Mouse (Mus musculus): ENCODE results near the gene Tcam1.
A peak's percentile ranks its signal among the peaks of the same experiment; 100 is the strongest.

Gene Tcam1

DNA sequence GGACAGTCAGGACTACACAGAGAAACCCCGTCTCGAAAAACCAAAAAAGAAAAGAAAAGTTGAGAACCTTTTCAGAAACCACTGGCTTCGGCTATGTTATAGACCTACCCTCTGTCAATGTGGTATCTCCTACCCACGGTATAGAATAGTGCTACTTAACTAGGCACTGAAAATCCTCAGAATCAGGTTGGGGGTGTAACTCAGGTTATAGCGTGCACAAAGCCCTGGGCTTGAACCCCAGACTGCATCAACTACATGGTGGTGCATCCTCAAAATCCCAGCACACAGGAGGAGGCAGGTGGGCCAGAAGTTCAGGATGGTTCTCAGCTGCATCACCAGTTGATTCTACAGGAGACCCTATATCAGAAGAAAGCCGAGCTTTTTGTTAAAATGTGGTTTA lies 2.7 kb upstream of the Tcam1 start:
- peak; percentile 5 for DNase-seq

DNA sequence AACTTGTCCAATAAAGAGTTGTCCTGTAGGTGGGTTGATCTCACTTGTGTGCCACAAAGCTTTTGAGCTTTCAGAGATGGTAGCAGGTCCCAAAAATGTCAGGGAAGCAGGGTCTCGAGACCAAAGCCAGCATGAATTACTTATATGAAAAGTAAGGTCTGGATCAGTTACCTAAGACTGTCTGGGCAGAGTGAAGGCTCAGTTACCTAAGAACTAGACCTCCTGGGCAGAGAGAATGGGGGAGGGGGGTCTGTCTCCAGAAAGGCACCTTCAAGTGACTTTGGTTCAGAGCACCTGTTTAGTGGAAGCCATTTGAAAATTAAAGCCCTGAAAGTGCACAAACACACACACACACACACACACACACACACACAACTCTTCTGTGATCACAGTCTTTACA lies 2.1 kb upstream of the Tcam1 start:
- DNase-seq = peak; percentile 2

DNA sequence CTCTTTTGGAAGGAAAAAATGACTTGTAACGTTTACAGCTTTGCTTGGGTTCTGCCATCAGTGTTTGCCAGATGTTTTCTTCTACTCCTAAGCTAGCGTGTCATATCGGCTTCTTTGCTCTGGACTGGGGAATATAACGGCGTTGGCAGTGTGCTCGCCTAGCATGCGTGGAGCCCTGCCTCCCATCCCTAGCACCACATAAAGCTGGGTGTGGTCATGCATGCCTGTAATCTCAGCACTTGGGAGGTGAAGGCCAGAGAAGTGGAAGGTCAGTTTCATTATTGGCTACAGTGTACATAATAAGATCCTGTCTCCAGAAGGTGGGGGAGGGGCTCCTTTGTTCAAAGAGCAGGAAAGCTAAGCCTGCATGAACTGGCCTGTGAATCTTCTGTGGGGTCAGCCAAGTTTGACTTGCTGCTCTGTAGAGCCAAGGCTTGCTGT lies 1.5 kb upstream of the Tcam1 start:
- peak; percentile 16 for DNase-seq

DNA sequence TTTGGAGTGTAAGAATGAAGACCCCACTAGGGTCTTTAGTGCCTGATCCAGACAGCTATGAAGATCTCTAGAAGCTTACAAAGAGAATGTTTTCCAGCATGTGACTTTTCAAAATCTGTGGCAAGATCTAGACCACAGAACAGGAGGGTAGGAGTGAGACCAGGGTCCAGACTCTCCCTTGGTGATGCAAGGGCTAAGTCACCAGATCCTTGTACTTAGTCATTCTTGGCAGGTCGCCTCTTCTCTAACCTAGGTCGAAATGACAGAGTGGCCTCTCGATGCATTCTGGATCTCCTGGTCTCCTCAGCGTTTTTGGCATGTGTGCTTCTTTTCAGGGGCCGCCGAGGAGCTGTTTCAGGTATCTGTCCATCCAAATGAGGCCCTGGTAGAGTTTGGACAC lies 6.0 kb downstream of the Tcam1 start:
- no peak for DNase-seq

DNA sequence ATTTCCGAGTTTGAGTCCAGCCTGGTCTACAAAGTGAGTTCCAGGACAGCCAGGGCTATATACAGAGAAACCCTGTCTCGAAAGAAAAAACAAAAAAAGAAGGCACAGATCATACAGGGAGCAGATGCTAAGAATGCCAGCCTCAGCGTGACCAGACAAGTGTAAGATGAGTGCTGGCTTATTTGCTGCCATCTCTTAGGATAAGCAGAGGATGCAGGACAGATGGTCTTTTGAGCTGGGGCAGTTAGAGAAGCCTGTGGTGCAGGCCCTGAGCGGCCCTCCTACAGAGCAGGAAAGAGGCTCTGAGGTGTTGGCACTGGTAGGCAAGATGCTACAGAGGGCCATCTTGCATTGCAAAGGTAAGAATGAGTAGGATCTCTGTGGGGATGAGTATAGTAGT lies 6.9 kb downstream of the Tcam1 start:
- DNase-seq = no peak

DNA sequence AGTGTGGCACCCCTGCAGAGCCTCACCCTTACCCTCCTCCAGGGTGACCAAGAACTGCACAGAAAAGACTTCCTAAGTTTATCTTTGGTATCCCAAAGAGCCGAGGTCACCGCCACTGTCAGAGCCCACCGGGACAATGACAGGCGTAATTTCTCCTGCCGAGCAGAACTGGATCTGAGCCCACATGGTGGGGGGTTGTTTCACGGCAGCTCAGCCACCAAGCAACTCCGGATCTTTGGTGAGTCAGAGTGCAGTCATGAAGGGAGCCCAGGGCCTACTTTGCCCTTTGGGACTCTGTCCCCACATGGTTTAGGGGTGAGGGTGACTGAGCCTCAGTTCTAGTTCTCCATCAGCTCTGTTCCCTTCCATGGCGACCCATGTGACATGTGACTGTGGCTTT lies 7.7 kb downstream of the Tcam1 start:
- DNase-seq = no peak

DNA sequence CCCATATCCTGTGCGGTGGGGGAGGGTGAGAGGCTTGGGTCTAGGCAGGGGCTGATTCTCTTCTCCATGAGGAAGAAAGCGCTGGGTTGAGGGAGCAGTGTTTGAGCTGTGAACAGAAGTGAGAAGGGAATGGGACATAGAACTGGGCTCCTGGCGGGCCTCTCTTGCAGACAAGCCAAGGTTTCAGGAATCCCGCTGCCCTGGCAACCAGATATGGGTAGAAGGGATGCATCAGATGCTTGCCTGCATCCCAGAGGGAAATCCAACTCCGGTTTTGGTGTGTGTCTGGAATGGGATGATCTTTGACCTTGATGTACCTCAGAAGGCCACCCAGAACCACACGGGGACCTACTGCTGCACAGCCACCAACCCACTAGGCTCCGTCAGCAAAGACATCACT lies 9.7 kb downstream of the Tcam1 start:
- DNase-seq = no peak

DNA sequence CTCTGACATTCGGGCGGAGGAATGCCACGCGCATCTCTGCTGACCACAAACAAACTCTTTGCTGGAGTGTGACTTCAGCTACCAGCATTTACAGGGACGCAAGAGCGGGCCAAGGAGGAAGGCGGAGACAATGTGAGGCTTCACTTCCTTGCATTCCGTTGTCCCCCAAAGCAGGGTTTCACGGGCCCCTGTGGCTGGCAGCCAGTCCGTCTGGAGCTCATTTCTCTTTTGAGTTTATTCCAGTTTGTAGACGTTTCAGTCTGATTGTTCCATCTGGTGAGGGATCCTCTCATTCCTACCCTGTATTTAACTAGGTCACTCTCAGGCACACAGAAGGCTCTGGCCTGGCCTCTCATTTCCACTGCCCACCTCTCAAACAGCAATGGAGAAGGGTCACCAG lies 10.5 kb downstream of the Tcam1 start:
- DNase-seq = peak; percentile 2

DNA sequence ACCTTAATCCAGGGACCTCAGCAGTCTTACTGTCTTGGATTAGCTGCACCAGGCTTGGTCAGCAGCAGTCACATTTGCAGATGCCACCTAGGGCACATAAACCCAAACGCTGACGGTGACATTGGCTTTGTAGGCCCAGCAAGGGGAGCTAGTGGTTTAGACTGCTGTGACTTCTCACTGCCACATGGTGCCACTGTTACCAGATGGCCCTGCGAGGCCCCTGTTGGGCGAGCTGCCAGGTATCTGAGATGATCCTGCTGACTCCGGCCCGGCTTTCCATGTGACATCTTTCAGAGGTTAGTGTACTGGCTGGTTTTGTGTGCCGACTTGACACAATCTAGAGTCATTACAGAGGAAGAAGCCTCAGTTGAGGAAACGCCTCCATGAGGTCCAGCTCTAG lies 12.9 kb downstream of the Tcam1 start:
- peak; percentile 43 for DNase-seq

DNA sequence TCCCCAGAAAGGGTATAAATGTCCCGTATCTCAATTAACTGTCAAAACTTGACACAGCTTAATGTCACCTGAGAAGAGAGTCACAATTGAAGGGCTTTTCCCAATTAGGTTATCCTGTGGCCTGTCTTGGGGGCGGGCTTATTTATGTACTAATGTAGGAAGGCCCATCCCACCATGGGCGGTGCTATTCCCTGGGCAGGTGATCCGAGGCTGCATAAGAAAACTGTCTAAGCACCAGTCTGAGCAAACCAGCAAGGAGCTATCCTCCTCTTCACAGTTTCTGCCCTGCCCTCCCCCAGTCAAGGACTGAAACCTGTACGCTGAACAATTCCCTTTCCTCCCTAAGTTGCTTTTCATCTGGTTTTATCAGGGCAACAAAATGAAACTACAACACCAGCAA lies 13.9 kb downstream of the Tcam1 start:
- DNase-seq = no peak

DNA sequence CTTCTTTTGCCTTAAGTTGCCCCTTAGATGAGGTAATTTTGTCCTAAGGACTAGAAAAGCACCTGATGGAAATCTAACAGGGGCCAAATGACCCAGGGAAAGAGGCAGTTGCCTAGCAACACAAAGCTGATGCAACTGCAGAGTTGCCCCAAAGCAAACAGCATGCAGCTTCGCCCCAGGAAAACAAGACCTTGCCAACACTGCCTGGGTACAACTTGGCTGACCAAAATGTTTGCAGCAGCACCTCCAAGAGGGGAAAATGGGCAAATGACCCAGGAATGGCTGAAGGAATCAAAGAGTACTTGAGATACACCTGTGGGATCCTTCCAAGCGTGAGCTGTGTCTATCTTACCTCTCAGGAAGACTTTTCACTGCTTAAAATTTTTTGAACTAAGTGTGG lies 15.4 kb downstream of the Tcam1 start:
- no peak for DNase-seq

DNA sequence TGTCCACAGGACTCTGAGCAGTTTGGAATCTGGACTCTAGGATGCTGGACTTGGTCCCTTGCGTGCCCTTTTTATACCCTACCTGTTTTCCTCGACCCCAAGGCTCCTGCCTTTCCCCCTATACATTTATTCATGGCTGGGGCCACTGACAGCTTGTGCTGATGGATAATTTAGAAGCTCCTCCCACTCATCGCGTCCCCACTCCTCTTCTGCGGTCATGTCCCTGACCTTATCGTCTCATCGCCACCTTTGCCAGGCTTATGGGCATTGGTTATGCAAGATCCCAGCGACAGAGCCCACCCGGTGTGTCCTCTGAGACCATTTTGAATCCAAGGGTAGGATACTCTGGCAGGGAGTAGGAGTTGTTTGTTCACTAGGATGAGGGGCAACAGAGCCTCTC lies 25.3 kb downstream of the Tcam1 start, which contains the start of gene Gh:
Gene Gh, minus strand, starts transcription at position 101 of the 400 bp plus-strand sequence.
- DNase-seq = no peak

DNA sequence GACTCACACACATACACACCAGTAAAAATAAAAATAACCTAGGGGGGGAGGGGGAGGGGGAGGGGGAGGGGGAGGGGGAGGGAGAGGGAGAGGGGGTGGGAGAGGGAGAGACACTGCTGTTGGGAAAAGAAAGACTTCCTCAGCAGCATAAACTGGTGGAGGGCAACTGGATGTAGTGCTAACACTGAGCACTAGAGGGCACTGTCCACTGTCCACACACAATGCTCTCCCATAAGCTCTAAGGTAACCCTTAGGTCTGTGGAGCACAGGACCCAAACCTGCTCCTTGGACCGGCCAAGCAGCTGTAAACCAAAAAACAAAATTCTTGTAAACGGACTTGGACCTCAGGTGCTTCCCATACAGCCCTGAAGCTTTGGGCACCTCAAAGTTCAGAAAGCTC lies 26.2 kb downstream of the Tcam1 start:
- DNase-seq = peak; percentile 76

DNA sequence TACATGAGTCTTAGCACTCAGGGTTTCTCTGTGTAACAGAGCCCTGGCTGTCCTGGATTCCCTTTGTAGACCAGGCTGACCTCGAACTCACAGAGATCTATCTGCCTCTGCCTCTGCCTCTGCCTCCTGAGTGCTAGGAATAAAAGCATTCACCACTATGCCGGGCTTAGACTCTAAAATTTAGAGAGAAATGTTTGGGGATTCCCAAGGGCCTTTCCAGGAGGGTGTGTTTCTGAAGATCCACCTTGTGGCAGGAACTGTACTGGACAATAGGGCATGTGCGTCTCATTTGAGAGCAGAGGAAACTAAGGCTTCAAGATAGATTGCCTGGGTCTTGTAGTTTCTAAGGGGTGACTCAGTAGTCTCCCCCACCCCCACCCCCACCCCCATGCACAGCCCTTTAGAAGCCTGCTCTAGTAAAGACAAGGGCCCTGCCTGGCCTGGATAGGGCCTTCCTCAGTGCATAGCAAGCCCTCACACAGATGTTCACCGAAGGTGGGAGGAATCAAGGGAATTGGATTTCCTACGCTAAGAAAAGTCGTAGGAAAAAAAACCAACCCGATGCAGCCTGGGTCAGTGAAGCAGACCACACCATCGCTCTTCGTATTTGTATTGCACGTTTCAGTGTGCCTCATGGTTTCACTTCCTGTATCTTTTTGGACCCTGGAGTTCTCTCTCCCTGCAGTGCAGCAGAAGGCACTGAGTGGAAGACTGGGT lies 29.0 kb downstream of the Tcam1 start:
- no peak for DNase-seq

DNA sequence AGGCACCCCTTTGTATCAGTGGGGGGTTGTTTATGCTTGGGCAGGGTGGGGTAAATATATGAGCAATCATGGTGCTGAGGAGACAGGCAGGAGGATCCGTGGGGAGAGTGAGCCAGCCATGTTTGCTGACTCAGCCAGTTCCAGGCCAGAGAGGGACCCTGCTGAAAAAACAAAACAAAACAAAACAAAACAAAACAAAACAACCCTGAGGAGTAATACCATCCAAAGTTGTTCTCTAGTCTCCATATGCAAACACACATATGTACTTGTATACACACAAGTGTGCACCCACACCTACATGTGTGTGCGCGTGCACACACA lies 29.6 kb downstream of the Tcam1 start:
- DNase-seq = no peak

DNA sequence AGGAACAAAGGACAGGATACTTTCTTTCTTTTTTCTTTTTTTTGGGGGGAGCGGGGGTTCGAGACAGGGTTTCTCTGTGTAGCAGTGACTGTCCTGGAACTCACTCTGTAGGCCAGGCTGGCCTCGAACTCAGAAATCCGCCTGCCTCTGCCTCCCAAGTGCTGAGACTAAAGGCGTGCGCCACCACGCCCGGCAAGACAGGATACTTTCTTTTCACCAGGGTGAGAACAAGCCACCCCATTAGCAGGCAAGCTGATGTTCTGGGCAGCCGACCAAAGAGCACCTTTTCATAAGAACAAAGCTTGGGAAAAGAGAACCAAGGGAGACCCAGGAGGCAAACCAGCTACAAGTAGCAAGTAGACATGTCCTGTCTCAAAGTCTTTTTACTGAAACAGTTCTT lies 30.3 kb downstream of the Tcam1 start:
- no peak for DNase-seq

DNA sequence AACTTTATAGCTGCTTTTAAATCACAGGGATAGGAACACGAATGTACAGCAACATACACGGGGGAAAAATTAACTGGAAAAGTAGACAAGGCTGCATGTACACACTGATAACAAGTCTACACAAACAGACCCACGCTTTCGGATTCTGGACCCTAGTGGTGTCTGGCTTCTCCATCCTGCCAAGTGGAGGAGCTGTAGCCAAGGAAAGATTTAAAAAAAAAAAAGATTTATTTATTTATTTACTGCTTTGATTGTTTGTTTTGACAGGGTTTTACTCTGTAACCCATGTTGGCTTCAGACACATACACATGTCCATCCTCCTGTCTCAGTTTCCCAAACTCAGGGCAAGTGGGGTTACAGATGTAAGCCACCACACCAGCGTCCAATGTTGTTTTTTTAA lies 31.0 kb downstream of the Tcam1 start:
- no peak for DNase-seq

DNA sequence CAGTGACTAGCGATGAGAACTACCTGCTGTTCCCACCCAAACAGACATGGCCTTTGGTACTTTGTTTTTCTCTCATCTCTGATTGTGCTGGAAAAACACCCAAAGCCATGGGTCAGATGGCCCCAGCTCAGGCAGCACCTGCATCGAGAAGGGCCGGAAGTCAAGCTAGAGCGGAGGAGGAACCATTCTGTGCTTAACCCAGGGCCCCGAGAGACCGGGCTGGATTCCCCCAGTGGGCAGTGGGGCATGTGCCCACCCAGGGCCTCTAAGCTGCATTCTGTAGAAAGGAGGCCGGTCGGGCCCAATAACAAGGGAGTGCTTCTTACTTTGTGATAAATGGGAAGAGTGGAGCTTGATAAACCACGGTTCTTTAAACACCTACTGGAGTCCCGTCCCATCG lies 31.7 kb downstream of the Tcam1 start:
- no peak for DNase-seq

DNA sequence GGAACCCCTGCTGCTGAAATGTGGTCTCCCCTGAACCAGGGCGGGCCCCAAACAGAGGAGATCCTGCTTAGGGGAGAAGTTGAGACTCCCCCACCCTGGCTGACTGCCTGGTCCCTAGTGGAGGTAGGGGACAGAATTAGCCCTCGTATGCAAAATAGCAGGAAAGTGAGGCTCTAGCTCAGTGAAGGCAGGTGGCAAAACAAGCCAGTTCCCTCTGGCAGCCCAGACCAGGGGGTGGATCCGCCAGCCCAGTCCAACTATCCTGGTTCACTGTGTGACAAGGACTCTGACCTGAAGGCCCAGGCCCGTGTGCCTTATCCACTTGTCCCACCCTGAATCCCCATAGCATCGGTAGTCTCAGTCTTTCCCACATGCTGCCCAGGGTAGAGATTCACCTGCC lies 33.7 kb downstream of the Tcam1 start:
- DNase-seq = no peak

DNA sequence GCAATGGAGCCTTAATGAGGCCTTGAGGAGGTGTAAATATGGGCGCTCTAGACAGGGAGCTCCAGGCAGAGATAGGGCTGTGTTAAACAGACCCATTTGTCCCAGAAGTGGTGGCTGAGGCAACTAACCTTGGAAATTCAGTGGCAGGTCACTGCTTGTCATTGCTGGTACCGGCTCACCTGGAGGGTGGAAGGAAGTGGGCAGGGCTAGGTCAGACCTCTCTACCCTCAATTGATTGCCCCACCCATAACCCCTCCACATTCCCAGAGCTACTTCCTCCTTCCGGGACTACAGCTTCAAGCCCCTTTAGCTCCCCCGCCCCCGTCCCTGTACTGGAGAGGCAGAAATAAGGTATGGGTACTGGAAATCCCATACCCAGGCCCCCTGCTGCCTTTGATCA lies 37.1 kb downstream of the Tcam1 start:
- DNase-seq = peak; percentile 34

DNA sequence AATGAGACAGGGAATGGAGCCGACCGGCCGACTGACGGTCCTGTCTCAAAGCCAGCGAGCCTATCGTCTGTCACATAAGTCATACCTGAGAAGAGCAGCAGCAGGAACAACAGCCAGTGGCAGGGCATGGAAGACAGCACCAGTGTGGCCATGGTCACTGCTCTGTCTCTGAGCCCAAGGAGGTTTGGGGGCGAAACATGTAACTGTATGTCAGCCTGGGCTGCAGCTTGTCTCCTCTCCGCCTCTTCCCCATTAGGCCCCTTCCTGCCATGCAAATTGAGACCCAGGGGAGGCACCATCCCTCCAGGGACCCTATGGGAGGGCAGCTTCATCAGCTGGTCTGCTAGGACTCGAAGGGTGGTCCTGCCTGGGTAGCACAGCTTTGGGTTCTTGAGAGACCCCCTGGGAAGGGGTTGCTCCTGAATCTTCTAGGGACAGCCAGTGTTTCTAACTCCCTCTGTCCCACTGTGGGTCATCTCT lies 37.9 kb downstream of the Tcam1 start, which contains the start of gene Cd79b:
Gene Cd79b, minus strand, starts transcription at position 430 of the 480 bp plus-strand sequence.
- peak; percentile 40 for DNase-seq

DNA sequence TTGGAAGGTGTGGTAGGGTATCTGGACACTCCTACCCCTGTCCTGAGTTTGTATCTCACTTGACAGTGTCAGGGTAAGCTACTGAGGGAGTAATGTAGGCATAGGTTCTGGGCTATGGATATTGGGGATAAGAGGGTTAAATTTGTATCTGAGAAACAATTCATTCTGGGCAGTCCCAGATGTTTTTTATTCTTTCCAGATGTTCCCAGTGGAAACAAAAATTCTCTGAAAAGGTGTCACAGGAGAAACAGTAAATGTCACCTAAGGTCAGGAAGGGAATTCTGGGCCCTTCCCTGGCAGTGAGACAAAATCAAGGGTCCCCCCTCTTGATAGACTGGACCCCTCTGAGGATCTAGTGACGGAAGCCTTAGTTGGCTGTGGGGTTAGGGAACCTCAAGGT lies 39.9 kb downstream of the Tcam1 start:
- DNase-seq = no peak

DNA sequence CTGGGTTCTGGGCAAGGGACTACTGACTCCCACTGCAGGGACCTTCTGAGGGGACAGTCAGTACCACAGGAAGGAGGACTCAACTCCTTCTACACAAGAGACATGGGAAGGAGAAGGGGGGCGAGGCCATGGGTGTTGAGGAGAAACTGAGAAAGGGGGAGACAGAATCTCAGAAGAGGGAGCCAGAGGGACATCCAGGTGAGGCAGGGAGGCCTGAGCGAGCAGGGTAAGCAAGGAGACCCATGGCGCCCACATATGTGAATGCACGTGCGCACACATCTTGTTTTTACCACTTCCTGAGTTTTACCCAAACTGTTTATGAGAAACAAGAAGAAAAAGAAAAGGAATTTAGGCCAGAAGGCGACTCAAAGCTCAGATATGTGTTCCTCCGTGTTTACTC lies 41.3 kb downstream of the Tcam1 start:
- peak; percentile 72 for DNase-seq

DNA sequence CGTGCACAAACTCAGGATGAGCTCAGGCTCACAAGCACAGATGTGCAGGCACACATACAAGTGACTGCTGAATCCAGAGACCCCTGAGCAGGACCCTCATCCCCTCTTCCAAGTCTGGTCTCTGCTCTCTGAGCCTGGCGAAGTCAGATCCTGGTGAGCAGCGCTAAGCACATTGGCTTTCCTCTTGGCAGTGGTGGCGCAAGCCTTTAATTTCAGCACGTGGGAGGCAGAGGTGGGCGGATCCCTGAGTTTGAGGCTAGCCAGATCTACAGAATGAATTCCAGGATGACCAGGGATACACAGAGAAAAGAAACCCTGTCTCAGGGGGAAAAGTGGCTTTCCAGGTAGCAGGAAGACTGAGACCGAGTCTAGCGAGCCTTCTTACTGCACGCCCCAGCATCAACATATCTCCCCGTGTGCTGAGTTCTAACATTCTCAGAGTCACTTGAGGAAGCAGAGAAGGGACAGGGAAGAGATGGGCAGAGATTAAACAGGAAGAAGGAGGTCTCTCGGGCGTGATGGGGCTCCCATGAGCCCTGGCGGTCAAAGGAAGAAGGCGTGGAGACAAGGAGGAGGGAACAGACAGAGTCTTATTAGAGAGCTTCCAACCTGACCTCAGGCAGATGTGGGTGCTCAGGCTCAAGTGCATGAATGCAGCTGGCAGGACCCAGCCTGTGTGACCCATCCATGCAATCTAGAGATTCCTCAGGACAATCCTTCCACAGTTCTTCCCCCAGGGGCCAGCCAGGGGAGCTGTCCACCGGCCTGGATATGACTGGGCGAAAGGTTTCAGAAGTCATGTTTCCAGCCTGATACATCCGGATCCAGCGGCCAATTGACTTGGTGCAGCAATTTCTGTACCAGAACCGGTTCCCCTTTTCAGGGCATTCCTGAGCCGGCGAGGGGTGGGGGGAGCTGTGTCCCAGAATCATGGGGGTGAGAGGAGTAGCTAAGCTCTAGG lies 42.2 kb downstream of the Tcam1 start:
- DNase-seq = peak; percentile 39

Data from thymus, postnatal 14 days (tissue).